Mouse (Mus musculus) cerebellum, postnatal 25 days (tissue): ENCODE data around the gene Ssbp4.

Experiments
- DNase-seq, 2 experiments: peaks; one replicate each; pipeline ENCODE4 v3.0.0; 2021; ENCODE audit warnings: mixed read lengths in 2 of 2

Gene Ssbp4

DNA sequence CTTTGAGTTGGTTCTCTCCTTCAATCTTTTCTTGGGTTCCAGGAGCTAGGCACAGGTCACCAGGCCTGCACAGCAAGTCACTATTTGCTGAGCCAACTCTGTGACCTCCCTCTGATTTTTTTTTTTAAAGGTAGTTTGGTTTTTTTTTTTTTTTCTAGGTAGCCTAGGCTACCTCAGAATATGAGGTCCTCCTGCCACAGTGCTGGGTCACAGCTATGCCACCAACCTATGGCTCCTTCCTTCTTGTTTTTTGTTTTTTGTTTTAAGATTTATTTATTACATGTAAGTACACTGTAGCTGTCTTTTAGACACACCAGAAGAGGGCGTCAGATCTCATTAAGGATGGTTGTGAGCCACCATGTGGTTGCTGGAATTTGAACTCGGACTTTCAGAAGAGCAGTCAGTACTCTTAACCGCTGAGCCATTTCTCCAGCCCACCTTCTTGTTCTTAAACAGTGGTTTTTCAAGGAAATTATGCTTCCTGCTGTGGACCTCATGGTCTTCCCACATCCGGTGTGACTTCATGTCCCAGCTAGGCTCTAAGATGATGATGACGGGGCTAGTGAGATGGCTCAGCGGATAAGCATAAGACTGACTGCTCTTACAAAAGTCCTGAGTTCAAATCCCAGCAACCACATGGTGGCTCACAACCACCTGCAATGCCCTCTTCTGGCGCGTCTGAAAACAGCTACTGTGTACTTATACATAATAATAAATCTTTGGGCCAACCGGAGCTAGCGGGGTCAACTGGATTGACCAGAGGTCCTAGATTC is 59.1 kb downstream of the Ssbp4 start:
- DNase-seq, result no peak

DNA sequence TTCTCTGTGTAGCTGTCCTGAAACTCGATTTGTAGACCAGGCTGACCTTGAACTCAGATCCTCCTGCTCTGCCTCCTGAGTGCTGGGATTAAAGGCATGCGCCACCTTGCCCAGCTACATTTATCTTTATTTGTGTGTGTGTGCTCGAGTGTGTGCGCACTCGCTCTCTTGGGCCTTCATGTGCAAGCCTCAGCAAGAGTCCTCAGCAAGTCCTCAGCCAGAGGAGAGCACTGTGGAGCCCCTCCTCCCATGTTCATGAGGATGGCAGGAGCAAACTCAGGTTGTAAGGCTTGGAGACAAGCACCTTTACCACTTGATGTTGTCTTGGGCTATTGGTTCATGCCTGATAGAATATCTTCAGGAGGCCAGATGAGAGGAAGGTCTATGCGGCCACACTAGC is 60.9 kb downstream of the Ssbp4 start:
- DNase-seq, result no peak
